Mouse (Mus musculus) forebrain, embryonic 12.5 days (tissue): Measurements from ENCODE around the gene Adarb1. TPM values are rescaled to one million over a fixed set of nuclear protein-coding genes. Genes with fewer than 3 reads are reported as not detected.

Source experiments
- ATAC-seq: fragments of 200-750 bp; cut with Nextera tagmentation; 2 replicates; pipeline ENCODE4 v1.8.0; 2017; ENCODE audit warnings: moderate TSS enrichment; ENCODE audit not compliant: low FRiP score
- H3K27ac ChIP-seq: fragments of 300-500 bp; sonication (generic); 2 replicates; pipeline ENCODE4 v1.5.1; 2016; ENCODE audit warnings: mild to moderate bottlenecking
- H3K27me3 ChIP-seq: fragments of 300-500 bp; sonication (generic); 2 replicates; pipeline ENCODE4 v1.6.1; 2016; ENCODE audit warnings: mild to moderate bottlenecking
- H3K36me3 ChIP-seq: fragments of 300-500 bp; sonication (generic); replicated peaks from 2 replicates; pipeline ENCODE4 v1.6.1; 2016; ENCODE audit warnings: mild to moderate bottlenecking
- H3K4me1 ChIP-seq: fragments of 300-500 bp; sonication (generic); 2 replicates; pipeline ENCODE4 v1.6.1; 2016
- H3K4me2 ChIP-seq: fragments of 300-500 bp; sonication (generic); 2 replicates; pipeline ENCODE4 v1.6.1; 2016; ENCODE audit warnings: mild to moderate bottlenecking, moderate library complexity
- H3K4me3 ChIP-seq: fragments of 300-500 bp; sonication (generic); replicated peaks from 2 replicates; pipeline ENCODE4 v1.5.1; 2016; ENCODE audit warnings: mild to moderate bottlenecking
- H3K9ac ChIP-seq: fragments of 300-500 bp; sonication (generic); 2 replicates; pipeline ENCODE4 v1.6.1; 2016; ENCODE audit warnings: mild to moderate bottlenecking
- H3K9me3 ChIP-seq: fragments of 300-500 bp; sonication (generic); 2 replicates; pipeline ENCODE4 v1.6.1; 2016
- WGBS: fragments of 180-500 bp; shearing (Covaris S2); methylation state at CpG from one replicate; pipeline ENCODE4 v1.1.7; 2016; 5-methylcytosine and 5-hydroxymethylcytosine counted together
- polyA plus RNA-seq: library from polyadenylated mRNA; unstranded; fragments of >200 nt; fragmentation: Nextera tagmentation; extraction: Ambion mirVana; gene quantifications from 2 replicates; pipeline ENCODE4 v1.2.1, GENCODE M21; 2016

Adarb1 gene
- polyA plus RNA-seq, 1 experiment from 2014 or later = 8.3 TPM

GRCm38 (mm10) chr10:77430771-77431170 lies 12.7 kb upstream of the Adarb1 start:
- no peaks in the 10 kb centered on the region for H3K9me3 ChIP-seq
- no peaks in the 10 kb centered on the region for H3K36me3 ChIP-seq
- H3K27ac ChIP-seq = no peak overlapping the region
- no peak for ATAC-seq
- H3K9ac ChIP-seq = no peak overlapping the region
- H3K4me2 ChIP-seq = no peak overlapping the region
- no peaks in the 10 kb centered on the region for H3K27me3 ChIP-seq
- no peak overlapping the region for H3K4me3 ChIP-seq
- H3K4me1 ChIP-seq = 0 out of 2 replicates have a peak, but pooled peaks cover 8% of the 10 kb centered on the region

GRCm38 (mm10) chr10:77429921-77430320 lies 11.9 kb upstream of the Adarb1 start:
- no peaks in the 10 kb centered on the region for H3K27me3 ChIP-seq
- no peak overlapping the region for H3K27ac ChIP-seq
- no peaks in the 10 kb centered on the region for H3K9me3 ChIP-seq
- 86% methylated on average over 5 of the region's 5 CpGs for whole genome bisulfite sequencing
- no peak overlapping the region for H3K4me3 ChIP-seq
- no peak overlapping the region for H3K9ac ChIP-seq
- no peak for ATAC-seq
- no peaks in the 10 kb centered on the region for H3K36me3 ChIP-seq
- no peak overlapping the region for H3K4me2 ChIP-seq
- H3K4me1 ChIP-seq = 0 out of 2 replicates have a peak, but pooled peaks cover 8% of the 10 kb centered on the region

GRCm38 (mm10) chr10:77427610-77428009 lies 9.5 kb upstream of the Adarb1 start:
- H3K27ac ChIP-seq = no peak overlapping the region
- no peaks in the 10 kb centered on the region for H3K27me3 ChIP-seq
- H3K4me3 ChIP-seq = no peak overlapping the region
- WGBS = 58% methylated on average over 2 of the region's 2 CpGs
- no peaks in the 10 kb centered on the region for H3K36me3 ChIP-seq
- no peak for ATAC-seq
- H3K4me1 ChIP-seq = no peaks in the 10 kb centered on the region
- H3K4me2 ChIP-seq = no peak overlapping the region
- H3K9me3 ChIP-seq = no peaks in the 10 kb centered on the region
- H3K9ac ChIP-seq = no peak overlapping the region

- no peak overlapping the region for H3K27ac ChIP-seq
- no peaks in the 10 kb centered on the region for H3K36me3 ChIP-seq
- H3K9me3 ChIP-seq = 0 out of 2 replicates have a peak, but pooled peaks cover 3% of the 10 kb centered on the region
- no peak overlapping the region for H3K4me2 ChIP-seq
- WGBS = 89% methylated on average over 3 of the region's 3 CpGs
- H3K4me1 ChIP-seq = peaks cover 18% of the 10 kb centered on the region
- ATAC-seq = no peak
- no peak overlapping the region for H3K9ac ChIP-seq
- peaks cover 19% of the 10 kb centered on the region for H3K27me3 ChIP-seq
- H3K4me3 ChIP-seq = no peak overlapping the region
Observed at GRCm38 (mm10) chr10:77420190-77420589, 2.1 kb upstream of the Adarb1 start.

- peaks cover 18% of the 10 kb centered on the region for H3K4me1 ChIP-seq
- ATAC-seq = peak; percentile 84
- under 1% methylated on average over 41 of the region's 70 CpGs for WGBS
- peaks cover 19% of the 10 kb centered on the region for H3K27me3 ChIP-seq
- peak overlapping the region; percentile 96 for H3K4me2 ChIP-seq
- H3K36me3 ChIP-seq = no peaks in the 10 kb centered on the region
- peak overlapping the region; percentile 74 for H3K9ac ChIP-seq
- H3K4me3 ChIP-seq = peak overlapping the region; percentile 86
- H3K27ac ChIP-seq = peak overlapping the region; percentile 73; the same call in 1 of the 2 replicates
- H3K9me3 ChIP-seq = 0 out of 2 replicates have a peak, but pooled peaks cover 3% of the 10 kb centered on the region
Observed at GRCm38 (mm10) chr10:77417240-77418102, 599 bp downstream of the Adarb1 start.

- Histone ChIP-seq H3K27me3 (peaks cover 19% of the 10 kb centered on the region), H3K4me3 (peak overlapping the region; percentile 86), H3K9me3 (0 out of 2 replicates have a peak, but pooled peaks cover 3% of the 10 kb centered on the region), H3K27ac (no peak overlapping the region), H3K4me2 (peak overlapping the region; percentile 96), H3K9ac (peak overlapping the region; percentile 74), H3K4me1 (peaks cover 18% of the 10 kb centered on the region), H3K36me3 (no peaks in the 10 kb centered on the region)
- 4% methylated on average over 24 of the region's 24 CpGs for WGBS
- 0 out of 2 replicates have a peak, but pooled peaks have one; percentile 0 for ATAC-seq
Observed at GRCm38 (mm10) chr10:77416666-77417239, 1.3 kb downstream of the Adarb1 start.

- Histone ChIP-seq H3K9me3 (0 out of 2 replicates have a peak, but pooled peaks cover 3% of the 10 kb centered on the region), H3K4me1 (peaks cover 18% of the 10 kb centered on the region), H3K36me3 (no peaks in the 10 kb centered on the region), H3K4me2 (no peak overlapping the region), H3K9ac (no peak overlapping the region), H3K27ac (no peak overlapping the region), H3K4me3 (no peak overlapping the region), H3K27me3 (peaks cover 19% of the 10 kb centered on the region)
- no peak for ATAC-seq
- 91% methylated on average over 5 of the region's 5 CpGs for WGBS
Observed at GRCm38 (mm10) chr10:77415867-77416266, 2.2 kb downstream of the Adarb1 start.

- no peak overlapping the region for H3K4me2 ChIP-seq
- H3K27me3 ChIP-seq = peaks cover 19% of the 10 kb centered on the region
- 70% methylated on average over 2 of the region's 2 CpGs for WGBS
- no peaks in the 10 kb centered on the region for H3K9me3 ChIP-seq
- ATAC-seq = no peak
- H3K27ac ChIP-seq = no peak overlapping the region
- H3K4me1 ChIP-seq = peaks cover 16% of the 10 kb centered on the region
- H3K36me3 ChIP-seq = no peaks in the 10 kb centered on the region
- H3K9ac ChIP-seq = no peak overlapping the region
- no peak overlapping the region for H3K4me3 ChIP-seq
Observed at GRCm38 (mm10) chr10:77413791-77414190, 4.3 kb downstream of the Adarb1 start.

- no peak overlapping the region for H3K4me3 ChIP-seq
Observed at GRCm38 (mm10) chr10:77409154-77409553, 8.9 kb downstream of the Adarb1 start.

GRCm38 (mm10) chr10:77408241-77408640 lies 9.8 kb downstream of the Adarb1 start:
- Histone ChIP-seq H3K36me3 (no peaks in the 10 kb centered on the region), H3K4me3 (no peak overlapping the region), H3K9me3 (no peaks in the 10 kb centered on the region), H3K4me1 (no peaks in the 10 kb centered on the region), H3K27ac (no peak overlapping the region), H3K27me3 (no peaks in the 10 kb centered on the region), H3K9ac (no peak overlapping the region), H3K4me2 (no peak overlapping the region)
- ATAC-seq = no peak
- WGBS = 85% methylated on average over 9 of the region's 9 CpGs

More at GRCm38 (mm10) chr10:77409154-77409553, 8.9 kb downstream of the Adarb1 start:
- Histone ChIP-seq H3K4me2 (no peak overlapping the region), H3K27ac (no peak overlapping the region), H3K4me1 (no peaks in the 10 kb centered on the region), H3K27me3 (no peaks in the 10 kb centered on the region), H3K9me3 (no peaks in the 10 kb centered on the region), H3K9ac (no peak overlapping the region), H3K36me3 (no peaks in the 10 kb centered on the region)
- ATAC-seq = no peak
- WGBS = 87% methylated on average over 2 of the region's 2 CpGs

- Histone ChIP-seq H3K27ac (no peak overlapping the region), H3K9me3 (no peaks in the 10 kb centered on the region), H3K4me2 (no peak overlapping the region), H3K27me3 (no peaks in the 10 kb centered on the region), H3K4me1 (no peaks in the 10 kb centered on the region), H3K36me3 (no peaks in the 10 kb centered on the region), H3K4me3 (no peak overlapping the region), H3K9ac (no peak overlapping the region)
- WGBS = 88% methylated on average over 6 of the region's 6 CpGs
- ATAC-seq = no peak
Observed at GRCm38 (mm10) chr10:77406486-77406885, 11.6 kb downstream of the Adarb1 start.

- Histone ChIP-seq H3K36me3 (no peaks in the 10 kb centered on the region), H3K4me1 (no peaks in the 10 kb centered on the region), H3K9me3 (no peaks in the 10 kb centered on the region), H3K4me2 (no peak overlapping the region), H3K4me3 (no peak overlapping the region), H3K27ac (no peak overlapping the region), H3K27me3 (no peaks in the 10 kb centered on the region), H3K9ac (no peak overlapping the region)
- 72% methylated on average over 1 of the region's 1 CpGs for WGBS
- no peak for ATAC-seq
Observed at GRCm38 (mm10) chr10:77402463-77402862, 15.6 kb downstream of the Adarb1 start.
